Mouse (Mus musculus) left cerebral cortex, postnatal 10 days (tissue): ENCODE results near the gene Trpm4. TPM values are rescaled to one million over a fixed set of nuclear protein-coding genes. Genes with fewer than 3 reads are reported as not detected.

Source experiments
- DNase-seq, 2 experiments: peaks; one replicate each; pipeline ENCODE4 v3.0.0; 2021 to 2022; ENCODE audit warnings: low spot score in 2 of 2, mixed read lengths in 1 of 2; ENCODE audit errors: extremely low spot score in 1 of 2
- intact Hi-C: fragments of 180-260 bp; cut with DNase I; formaldehyde crosslinking; loops from one replicate; pipeline ENCODE4 v1.15.1; 2025
- total RNA-seq, 2 experiments: library from RNA; stranded (reverse); gene quantifications; 2 replicates each; pipeline ENCODE4 v1.2.3; 2021

The Trpm4 gene
- total RNA-seq, 2 experiments from 2014 or later, result 20.5 to 32.2 TPM

DNA sequence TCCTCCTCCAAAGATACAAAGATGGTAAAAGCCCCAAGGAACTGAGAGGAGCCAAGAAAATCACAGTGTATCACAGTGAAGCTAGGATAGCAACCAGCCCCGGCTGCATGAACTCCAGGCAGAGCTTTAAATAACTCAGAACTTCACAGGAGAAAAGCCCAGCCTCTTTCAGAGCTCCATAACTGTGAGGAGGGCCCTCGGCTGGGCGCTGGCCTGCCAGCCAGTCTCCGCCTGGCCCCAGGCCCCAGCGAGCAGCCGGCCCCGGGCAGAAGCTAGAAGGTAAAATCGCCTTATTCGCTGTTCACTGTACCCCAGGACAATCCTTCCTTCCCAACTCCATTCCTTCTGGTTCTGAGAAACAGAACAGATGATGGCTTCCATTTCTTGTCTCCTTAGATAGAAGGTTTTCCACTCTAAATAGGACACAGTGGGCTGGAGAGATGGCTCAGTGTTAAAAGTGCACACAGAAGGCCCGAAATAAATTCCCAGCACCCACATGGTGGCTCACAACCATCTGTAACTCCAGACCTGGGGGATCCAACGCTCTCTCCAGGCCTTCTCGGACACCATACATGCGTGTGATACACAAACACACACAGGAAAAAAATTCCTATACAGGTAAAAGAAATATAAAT, 4.6 kb downstream of the Trpm4 start:
- intact Hi-C loops, result no loop called here
- DNase-seq, result no peak

- no peak for DNase-seq
- intact Hi-C loops, result no loop called here
Observed at GRCm38 (mm10) chr7:45325800-45326199, 7.8 kb downstream of the Trpm4 start.

DNA sequence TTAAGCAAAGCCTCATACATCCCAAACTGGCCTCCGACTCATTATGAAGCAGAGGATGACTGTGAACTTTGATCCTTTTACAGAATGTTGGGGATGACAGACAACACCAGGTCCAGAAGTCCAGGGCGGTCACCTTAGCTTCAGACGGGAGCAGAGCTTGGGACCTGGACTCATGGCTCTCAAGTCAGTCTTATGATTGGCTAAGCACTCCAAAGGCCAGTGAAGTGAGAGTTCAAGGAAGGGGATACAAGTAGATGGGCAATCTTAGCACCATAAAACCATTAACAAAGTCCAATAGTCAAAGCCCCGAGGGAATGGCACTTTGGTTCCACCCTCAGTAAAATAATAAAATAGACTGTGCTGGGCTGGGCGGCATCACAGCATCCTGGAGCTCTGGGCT, 10.5 kb downstream of the Trpm4 start:
- no peak for DNase-seq
- intact Hi-C loops, result no loop called here

DNA sequence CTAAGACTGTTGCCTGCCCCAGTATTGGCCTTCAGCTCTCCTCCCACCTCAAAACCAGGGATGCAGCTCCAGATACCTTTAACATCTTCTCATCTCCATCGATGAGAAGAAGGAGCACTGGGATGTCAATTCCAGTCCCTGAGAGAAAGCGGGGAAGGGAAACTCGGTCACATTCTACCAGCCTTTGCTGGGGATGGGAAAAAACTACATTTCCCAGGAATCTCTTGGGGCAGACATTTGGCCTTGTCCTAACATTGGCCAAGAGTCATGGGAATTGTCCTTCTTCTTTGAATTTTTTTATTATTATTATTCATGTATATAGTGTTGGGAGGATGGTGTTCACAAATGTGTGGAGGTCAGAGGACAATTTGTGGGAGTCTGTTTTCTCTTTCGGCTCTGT, 11.3 kb downstream of the Trpm4 start:
- no peak for DNase-seq
- intact Hi-C loops, result no loop called here

- intact Hi-C loops, result no loop called here
- DNase-seq, result no peak
Observed at GRCm38 (mm10) chr7:45316536-45316935, 17.0 kb downstream of the Trpm4 start.

DNA sequence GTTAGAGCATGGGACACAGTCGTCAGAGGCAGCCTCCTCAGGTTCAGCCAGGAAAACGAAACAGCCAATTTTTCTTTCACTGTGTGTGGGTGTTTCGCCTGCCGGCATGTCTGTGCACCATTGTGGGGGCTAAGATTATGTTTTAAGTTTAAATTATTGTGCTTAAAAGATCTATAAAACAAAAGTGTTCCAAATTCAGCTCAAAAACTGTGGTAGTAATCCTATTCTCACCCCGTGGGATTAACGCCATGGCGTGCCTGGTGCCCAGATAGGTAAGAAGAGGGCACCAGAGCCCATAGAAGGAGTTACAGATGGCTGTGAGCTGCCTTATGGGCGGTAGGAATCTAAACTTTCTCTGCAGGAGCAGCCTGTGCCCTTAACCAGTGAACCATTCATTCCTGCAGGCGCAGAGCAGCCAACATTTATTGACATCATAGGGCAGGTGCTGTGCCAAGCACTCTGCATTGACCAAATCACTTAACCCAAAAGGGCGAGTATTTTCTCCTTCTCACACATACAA, 18.3 kb downstream of the Trpm4 start:
- DNase-seq, result no peak
- intact Hi-C loops, result no loop called here

DNA sequence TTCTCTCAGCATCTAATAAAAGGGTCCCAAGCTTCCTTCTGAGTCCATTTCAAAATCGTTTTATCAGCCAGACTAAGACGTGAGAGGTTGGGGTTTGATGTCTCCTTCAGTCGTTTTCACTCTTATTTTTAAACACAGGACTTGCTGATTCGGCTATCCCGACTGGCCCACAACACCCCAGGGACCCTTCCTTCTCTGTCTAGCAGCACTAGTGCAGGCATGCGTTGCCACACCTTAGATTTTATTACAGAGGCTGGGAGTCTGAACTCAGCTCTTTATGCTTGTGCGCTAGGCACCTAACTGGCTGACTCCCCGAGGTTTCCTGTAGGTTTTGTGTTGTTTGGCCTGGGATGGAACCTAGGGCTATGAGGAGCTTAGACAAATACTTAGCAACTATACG, 20.1 kb downstream of the Trpm4 start:
- no peak for DNase-seq
- intact Hi-C loops, result no loop called here

DNA sequence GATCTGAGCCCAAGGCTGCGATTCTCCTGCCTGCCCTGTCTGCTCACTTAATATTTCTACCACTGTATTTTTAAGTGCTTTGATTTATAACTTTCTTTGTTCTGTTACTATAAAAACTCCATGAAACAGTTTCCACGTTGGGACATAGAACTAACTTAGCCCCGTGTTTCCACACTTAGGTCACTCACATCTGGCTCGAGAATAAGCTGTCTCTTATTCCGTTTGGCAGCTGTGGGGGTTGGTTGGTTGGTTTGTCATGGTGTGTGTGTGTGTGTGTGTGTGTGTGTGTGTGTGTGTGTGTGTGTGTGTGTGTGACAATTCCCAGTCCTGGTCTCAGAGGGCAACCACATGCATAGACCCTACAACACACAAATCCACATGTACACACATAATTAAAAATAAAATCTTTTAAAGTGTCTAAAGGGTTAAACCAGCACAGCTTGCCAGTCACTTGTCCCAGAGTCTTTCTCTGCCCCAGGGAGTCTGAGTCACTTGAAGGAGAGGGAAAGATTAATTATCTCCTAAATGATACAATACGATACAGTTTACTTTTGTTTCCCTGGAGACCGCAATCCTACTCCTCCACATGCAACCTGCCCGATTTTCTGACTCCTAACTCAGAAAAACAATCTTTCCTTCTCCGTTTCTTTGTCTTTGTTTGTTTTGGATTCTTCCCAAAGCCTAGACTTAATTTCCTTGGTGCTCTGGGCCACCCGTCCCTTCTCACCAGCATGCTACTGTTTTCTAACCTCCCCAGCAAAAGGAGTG, 20.7 kb downstream of the Trpm4 start:
- DNase-seq, result no peak

GRCm38 (mm10) chr7:45312023-45312422, 21.6 kb downstream of the Trpm4 start:
- no peak for DNase-seq
- intact Hi-C loops, result no loop called here

More for the DNA sequence above, 20.7 kb downstream of the Trpm4 start:
- intact Hi-C loops, result no loop called here

DNA sequence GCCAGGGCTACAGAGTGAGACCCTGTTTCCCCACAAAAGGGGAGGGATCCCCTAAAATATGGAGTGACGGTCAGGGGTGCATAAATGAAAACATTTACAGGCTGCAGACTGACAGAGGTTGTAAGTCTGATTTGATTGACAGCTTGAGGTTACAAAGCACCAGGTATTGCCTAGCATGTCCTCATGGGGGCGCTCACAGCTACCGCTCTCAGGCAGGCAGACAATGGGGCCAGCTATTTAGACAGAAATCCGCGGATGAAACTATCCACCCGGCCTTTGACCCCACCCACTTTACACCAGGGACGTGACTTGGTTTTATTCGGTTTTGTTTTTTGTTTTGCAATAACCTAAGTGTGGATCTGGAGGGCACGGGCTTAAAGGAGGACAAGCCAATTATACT, 24.1 kb downstream of the Trpm4 start:
- peak in 1 of 2 experiments; percentile 73 for DNase-seq
- intact Hi-C loops, result loop anchor here (5.0 kb wide), 1 partner anchor 33 kb away; no protein-coding TSS in a partner anchor

DNA sequence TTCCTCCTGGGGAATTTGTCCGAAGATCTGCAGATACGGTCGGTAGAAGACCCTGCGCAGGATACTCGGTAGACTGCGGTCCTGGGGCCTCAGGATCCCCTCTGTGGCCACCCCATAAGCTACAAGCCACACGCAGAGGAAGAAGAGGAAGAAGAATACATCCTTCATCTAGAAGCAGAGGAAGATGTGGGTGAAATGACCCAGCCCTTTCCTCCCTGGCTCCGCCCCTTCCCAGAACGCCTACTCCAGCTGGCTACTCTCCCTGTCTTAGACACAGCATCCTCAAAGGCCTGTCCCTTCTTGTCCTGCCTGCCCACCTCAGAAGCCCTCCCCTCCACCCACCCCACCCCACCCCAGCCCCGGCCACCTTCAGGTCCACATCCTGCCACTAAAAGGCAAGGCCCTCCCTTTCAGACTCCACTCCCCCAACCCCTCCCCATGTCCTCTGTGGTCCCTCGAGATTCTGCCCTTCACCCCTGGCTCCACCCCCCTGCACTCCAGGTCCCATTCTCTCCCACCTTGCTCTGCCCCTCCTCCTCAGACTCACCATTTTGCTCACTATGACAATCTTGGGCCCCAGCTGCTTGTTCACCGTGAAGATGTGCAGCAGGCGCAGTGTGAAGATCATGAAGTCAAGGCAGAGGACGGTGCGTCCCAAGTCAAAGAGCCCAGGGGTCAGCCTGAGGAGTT, 24.9 kb downstream of the Trpm4 start:
- intact Hi-C loops, result loop anchor here (5.0 kb wide), 1 partner anchor 34 kb away; no protein-coding TSS in a partner anchor
- DNase-seq, result no peak

DNA sequence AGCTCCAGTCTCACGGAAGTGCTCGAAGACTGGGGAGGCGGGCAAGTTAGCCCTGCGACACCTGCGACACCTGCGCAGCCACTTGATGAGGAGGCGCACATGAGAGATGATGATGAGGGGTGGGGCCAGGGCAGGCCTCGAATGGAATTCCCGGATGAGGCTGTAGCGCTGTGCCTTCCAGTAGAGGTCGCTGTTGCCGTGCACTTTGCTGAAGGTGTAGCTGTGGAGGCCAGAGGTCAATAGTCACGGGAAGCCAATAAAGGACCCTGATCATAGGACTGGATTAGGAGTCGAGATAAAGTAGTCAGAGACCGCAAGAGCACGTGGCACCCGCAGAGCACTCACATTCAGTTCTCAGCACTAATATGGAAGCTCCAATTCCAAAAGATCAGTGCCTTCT, 28.3 kb downstream of the Trpm4 start:
- intact Hi-C loops, result loop anchor here (5.0 kb wide), 1 partner anchor 37 kb away; no protein-coding TSS in a partner anchor

GRCm38 (mm10) chr7:45304869-45305268, 28.7 kb downstream of the Trpm4 start:
- no peak for DNase-seq
- intact Hi-C loops, result loop anchor here (5.0 kb wide), 1 partner anchor 37 kb away; no protein-coding TSS in a partner anchor

More for the DNA sequence above, 28.3 kb downstream of the Trpm4 start:
- peak; percentile 34 to 82 for DNase-seq

DNA sequence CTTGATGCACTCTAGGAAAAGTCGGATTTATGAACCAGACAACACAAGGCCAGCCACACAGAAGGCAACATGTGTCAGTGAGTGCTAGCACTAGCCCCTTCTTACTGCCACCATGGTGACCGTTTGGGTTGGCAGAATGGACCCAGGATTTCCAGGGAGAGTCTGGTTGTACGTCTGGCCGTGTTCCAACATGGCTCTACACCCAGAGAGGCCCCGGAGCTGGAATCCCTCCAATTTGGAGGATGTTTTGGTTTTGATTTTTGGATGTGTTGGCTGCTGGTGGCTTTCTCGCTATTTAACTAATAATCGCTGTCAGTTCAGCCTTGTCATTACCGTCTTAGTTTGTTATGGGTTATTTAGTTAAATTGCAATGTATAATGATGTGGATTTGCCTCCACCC, 31.0 kb downstream of the Trpm4 start:
- peak in 1 of 2 experiments; percentile 53 for DNase-seq
- intact Hi-C loops, result no loop called here

DNA sequence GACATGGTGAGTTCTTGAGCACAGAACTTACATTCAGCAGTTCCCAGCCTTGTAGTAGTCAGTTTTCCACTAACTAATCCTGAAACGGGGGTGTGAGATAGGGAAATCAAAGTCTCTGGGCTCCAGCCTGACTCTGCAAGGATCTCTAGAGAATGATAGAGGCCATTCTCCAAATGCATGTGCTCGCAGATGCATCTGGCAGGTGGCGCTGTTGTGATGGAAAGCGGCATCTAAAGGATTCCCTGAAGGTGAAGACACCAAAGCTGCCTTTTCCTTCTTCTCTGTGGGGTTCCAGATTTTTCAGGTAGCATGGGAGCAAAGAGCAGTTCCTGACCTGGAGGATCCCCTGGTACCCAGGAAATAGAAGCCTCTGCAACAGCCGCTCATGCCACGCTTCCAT, 33.3 kb downstream of the Trpm4 start:
- intact Hi-C loops, result no loop called here
- peak; percentile 75 to 82 for DNase-seq

GRCm38 (mm10) chr7:45299752-45300151, 33.8 kb downstream of the Trpm4 start:
- intact Hi-C loops, result loop anchor here (2.0 kb wide), 1 partner anchor 137 kb away; the partner anchor contains the start of gene Slc17a7
- DNase-seq, result peak; percentile 75 to 83

DNA sequence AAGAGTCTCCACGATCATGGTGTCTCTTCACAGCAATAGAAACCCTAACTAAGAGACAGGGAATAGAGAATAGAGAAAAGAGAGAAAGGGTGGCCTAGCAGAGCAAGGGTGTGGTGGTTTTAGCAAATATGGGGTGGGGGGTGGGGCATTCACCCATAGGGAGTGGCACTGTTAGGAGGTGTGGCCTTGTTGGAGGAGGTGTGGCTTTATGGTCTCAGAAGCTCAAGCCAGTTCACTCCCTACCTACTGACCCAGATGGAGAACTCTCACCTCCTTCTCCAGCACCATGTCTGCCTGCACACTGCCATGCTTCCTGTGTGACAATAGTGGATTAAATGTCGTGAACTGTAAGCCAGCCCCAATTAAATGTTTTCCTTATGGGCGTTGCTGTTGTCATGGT, 36.0 kb downstream of the Trpm4 start:
- intact Hi-C loops, result no loop called here
- DNase-seq, result no peak

- intact Hi-C loops, result no loop called here
- DNase-seq, result no peak
Observed at GRCm38 (mm10) chr7:45296626-45297025, 37.0 kb downstream of the Trpm4 start.

DNA sequence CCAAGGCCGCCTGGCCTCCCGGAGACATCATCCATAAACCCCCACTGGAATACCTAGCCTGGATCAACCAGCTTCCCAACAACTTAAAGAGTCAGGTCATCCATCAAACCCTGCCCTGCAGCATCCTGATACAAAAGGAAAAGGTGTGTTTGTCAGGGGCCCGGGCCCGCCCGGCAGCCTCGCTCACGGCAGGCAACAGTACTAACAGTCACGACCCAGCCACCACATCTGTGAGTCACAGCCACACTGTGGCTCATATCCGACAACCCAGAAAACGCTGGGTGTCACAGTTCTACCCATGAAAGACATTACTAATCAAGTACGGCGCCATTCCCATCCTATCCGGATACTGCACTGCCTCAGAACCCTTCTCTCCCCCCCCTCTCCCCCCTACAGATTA, 47.1 kb downstream of the Trpm4 start:
- intact Hi-C loops, result no loop called here
- DNase-seq, result no peak
